Mouse (Mus musculus): ENCODE data around the gene Rnf185. TPM values are rescaled to one million over a fixed set of nuclear protein-coding genes. Genes with fewer than 3 reads are reported as not detected.

Gene Rnf185
- total RNA-seq, 2 experiments from 2014 or later, result 25.2 to 28.0 TPM

- peak in 1 of 2 experiments; percentile 26 for DNase-seq (ENCODE audit: extremely low spot score in 1 of 2, low spot score in 1 of 2)
Measured at GRCm38 (mm10) chr11:3451701-3452163, 431 bp downstream of the Rnf185 start.

GRCm38 (mm10) chr11:3444875-3445274 lies 7.3 kb downstream of the Rnf185 start:
- DNase-seq (ENCODE audit: extremely low spot score in 1 of 2, low spot score in 1 of 2), result no peak

GRCm38 (mm10) chr11:3443091-3443490 lies 9.1 kb downstream of the Rnf185 start:
- no peak for DNase-seq (ENCODE audit: extremely low spot score in 1 of 2, low spot score in 1 of 2)

GRCm38 (mm10) chr11:3442677-3443076 lies 9.5 kb downstream of the Rnf185 start:
- no peak for DNase-seq (ENCODE audit: extremely low spot score in 1 of 2, low spot score in 1 of 2)

- DNase-seq (ENCODE audit: extremely low spot score in 1 of 2, low spot score in 1 of 2), result no peak
Measured at GRCm38 (mm10) chr11:3441696-3442443, 10.3 kb downstream of the Rnf185 start.

GRCm38 (mm10) chr11:3437621-3438020 lies 14.5 kb downstream of the Rnf185 start:
- DNase-seq (ENCODE audit: extremely low spot score in 1 of 2, low spot score in 1 of 2), result no peak

GRCm38 (mm10) chr11:3433809-3434208 lies 18.4 kb downstream of the Rnf185 start:
- DNase-seq (ENCODE audit: extremely low spot score in 1 of 2, low spot score in 1 of 2), result no peak

- DNase-seq (ENCODE audit: extremely low spot score in 1 of 2, low spot score in 1 of 2), result no peak
Measured at GRCm38 (mm10) chr11:3431976-3432603, 20.1 kb downstream of the Rnf185 start.

GRCm38 (mm10) chr11:3431515-3431914 lies 20.6 kb downstream of the Rnf185 start:
- no peak for DNase-seq (ENCODE audit: extremely low spot score in 1 of 2, low spot score in 1 of 2)

GRCm38 (mm10) chr11:3428632-3429031 lies 23.5 kb downstream of the Rnf185 start:
- DNase-seq (ENCODE audit: extremely low spot score in 1 of 2, low spot score in 1 of 2), result no peak

- no peak for DNase-seq (ENCODE audit: extremely low spot score in 1 of 2, low spot score in 1 of 2)
Measured at GRCm38 (mm10) chr11:3427697-3428230, 24.4 kb downstream of the Rnf185 start.

- DNase-seq (ENCODE audit: extremely low spot score in 1 of 2, low spot score in 1 of 2), result no peak
Measured at GRCm38 (mm10) chr11:3422242-3422641, 29.9 kb downstream of the Rnf185 start.

GRCm38 (mm10) chr11:3418741-3419140 lies 33.4 kb downstream of the Rnf185 start:
- no peak for DNase-seq (ENCODE audit: extremely low spot score in 1 of 2, low spot score in 1 of 2)

- no peak for DNase-seq (ENCODE audit: extremely low spot score in 1 of 2, low spot score in 1 of 2)
Measured at GRCm38 (mm10) chr11:3417795-3418194, 34.4 kb downstream of the Rnf185 start.

GRCm38 (mm10) chr11:3416399-3416798 lies 35.8 kb downstream of the Rnf185 start:
- no peak for DNase-seq (ENCODE audit: extremely low spot score in 1 of 2, low spot score in 1 of 2)

GRCm38 (mm10) chr11:3412111-3412510 lies 40.1 kb downstream of the Rnf185 start:
- no peak for DNase-seq (ENCODE audit: extremely low spot score in 1 of 2, low spot score in 1 of 2)

GRCm38 (mm10) chr11:3408997-3409732 lies 43.0 kb downstream of the Rnf185 start, which contains the start of gene Limk2:
TSS of gene Limk2 (minus strand) at chr11:3409189.
- peak; percentile 77 to 78 for DNase-seq (ENCODE audit: extremely low spot score in 1 of 2, low spot score in 1 of 2)

GRCm38 (mm10) chr11:3408131-3408996 lies 43.8 kb downstream of the Rnf185 start:
- DNase-seq (ENCODE audit: extremely low spot score in 1 of 2, low spot score in 1 of 2), result peak in 1 of 2 experiments; percentile 14

- no peak for DNase-seq (ENCODE audit: extremely low spot score in 1 of 2, low spot score in 1 of 2)
Measured at GRCm38 (mm10) chr11:3404287-3405047, 47.7 kb downstream of the Rnf185 start.
